Mouse (Mus musculus) liver, embryonic 11.5 days (tissue): ENCODE data around the gene Trpc6. TPM values are rescaled to one million over a fixed set of nuclear protein-coding genes. Genes with fewer than 3 reads are reported as not detected.

Experiments used
- ATAC-seq: fragments of 200-750 bp; cut with Nextera tagmentation; replicated peaks from 2 replicates; pipeline ENCODE4 v1.8.0; 2017; ENCODE audit warnings: moderate number of reproducible peaks, mild to moderate bottlenecking, moderate TSS enrichment, moderate library complexity; ENCODE audit not compliant: low FRiP score
- DNase-seq: peaks from one replicate; pipeline ENCODE4 v3.0.0-alpha.2; 2017; ENCODE audit warnings: low spot score
- H3K27ac ChIP-seq: fragments of 300-500 bp; sonication (generic); 2 replicates; pipeline ENCODE4 v1.5.1; 2014; ENCODE audit warnings: mild to moderate bottlenecking, low read depth, low read length, control low read depth
- H3K27me3 ChIP-seq: fragments of 300-500 bp; sonication (generic); replicated peaks from 2 replicates; pipeline ENCODE4 v1.6.1; 2014; ENCODE audit warnings: low read length, mixed read lengths; ENCODE audit not compliant: control insufficient read depth, insufficient read depth
- H3K36me3 ChIP-seq: fragments of 300-500 bp; sonication (generic); 2 replicates; pipeline ENCODE4 v1.6.1; 2014; ENCODE audit warnings: mild to moderate bottlenecking, low read length, moderate library complexity, mixed read lengths; ENCODE audit not compliant: control insufficient read depth, insufficient read depth
- H3K4me1 ChIP-seq: fragments of 300-500 bp; sonication (generic); replicated peaks from 2 replicates; pipeline ENCODE4 v1.6.1; 2014; ENCODE audit warnings: low read length, mixed read lengths; ENCODE audit not compliant: control insufficient read depth, insufficient read depth
- H3K4me2 ChIP-seq: fragments of 300-500 bp; sonication (generic); 2 replicates; pipeline ENCODE4 v1.6.1; 2014; ENCODE audit warnings: mild to moderate bottlenecking, control low read depth, moderate library complexity
- H3K4me3 ChIP-seq: fragments of 300-500 bp; sonication (generic); 2 replicates; pipeline ENCODE4 v1.5.1; 2014; ENCODE audit warnings: low read depth, low read length, control low read depth
- H3K9ac ChIP-seq: fragments of 300-500 bp; sonication (generic); 2 replicates; pipeline ENCODE4 v1.6.1; 2014; ENCODE audit warnings: low read depth, low read length, control low read depth
- H3K9me3 ChIP-seq: fragments of 300-500 bp; sonication (generic); 2 replicates; pipeline ENCODE4 v1.6.1; 2016; ENCODE audit warnings: low read length, inconsistent platforms, mixed read lengths; ENCODE audit not compliant: control insufficient read depth
- WGBS: fragments of 180-500 bp; shearing (Covaris S2); extraction: QIAGEN DNeasy Blood & Tissue Kit; methylation state at CpG from one replicate; pipeline ENCODE4 v1.1.7; 2014; 5-methylcytosine and 5-hydroxymethylcytosine counted together
- polyA plus RNA-seq: library from polyadenylated mRNA; unstranded; fragments of >200 nt; fragmentation: Nextera tagmentation; extraction: Ambion mirVana; gene quantifications from 2 replicates; pipeline ENCODE4 v1.2.1, GENCODE M21; 2014

Trpc6 gene
- polyA plus RNA-seq, 1 experiment from 2014 or later = 4.9 TPM

GRCm38 (mm10) chr9:8719017-8719416 lies 175.1 kb downstream of the Trpc6 start:
- H3K9ac ChIP-seq = no peak overlapping the region
- H3K9me3 ChIP-seq = no peaks in the 10 kb centered on the region
- H3K36me3 ChIP-seq = no peaks in the 10 kb centered on the region
- H3K4me1 ChIP-seq = no peaks in the 10 kb centered on the region
- no peaks in the 10 kb centered on the region for H3K27me3 ChIP-seq
- H3K4me2 ChIP-seq = no peak overlapping the region
- no peak overlapping the region for H3K4me3 ChIP-seq
- 53% methylated on average over 1 of the region's 1 CpGs for WGBS
- H3K27ac ChIP-seq = no peak overlapping the region
- ATAC-seq (no peak), DNase-seq (no peak)

DNA sequence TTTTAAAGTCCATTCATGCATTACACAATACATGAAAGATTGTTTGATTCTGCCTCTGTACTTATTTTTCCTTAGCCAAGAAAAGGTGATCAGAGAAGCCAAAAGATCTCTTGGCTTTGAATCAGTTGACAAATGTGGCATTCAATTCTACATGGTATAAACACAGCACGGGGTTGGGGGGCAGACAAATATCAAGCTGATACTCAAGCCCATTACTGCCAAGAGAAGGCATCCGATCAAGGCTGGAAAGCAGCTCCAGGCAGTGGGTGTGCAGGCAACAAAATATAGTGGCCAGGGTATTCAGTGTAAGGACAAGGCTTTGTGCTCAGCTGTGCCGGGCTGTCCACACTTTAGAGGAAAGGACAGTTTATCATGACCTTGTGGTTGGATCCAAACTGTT lies 185.1 kb downstream of the Trpc6 start:
- Histone ChIP-seq H3K36me3 (no peaks in the 10 kb centered on the region), H3K4me3 (no peak overlapping the region), H3K9me3 (no peaks in the 10 kb centered on the region), H3K4me1 (no peaks in the 10 kb centered on the region), H3K4me2 (no peak overlapping the region), H3K27me3 (no peaks in the 10 kb centered on the region), H3K27ac (no peak overlapping the region), H3K9ac (no peak overlapping the region)
- ATAC-seq (no peak), DNase-seq (no peak)
- 71% methylated on average over 3 of the region's 3 CpGs for WGBS
